Mouse (Mus musculus) heart, postnatal 36 days (tissue): ENCODE measurements around the gene Glb1l. TPM values are rescaled to one million over a fixed set of nuclear protein-coding genes. Genes with fewer than 3 reads are reported as not detected.

ENCODE experiments used
- DNase-seq, 2 experiments: peaks; one replicate each; pipeline ENCODE4 v3.0.0; 2021 to 2022
- intact Hi-C: fragments of 180-260 bp; cut with DNase I; formaldehyde crosslinking; loops from one replicate; pipeline ENCODE4 v1.15.1; 2025
- total RNA-seq, 2 experiments: library from RNA; stranded (reverse); gene quantifications; 2 replicates each; pipeline ENCODE4 v1.2.3; 2021

The Glb1l gene
- total RNA-seq = 1 to 10 TPM; 2.5 to 4.0 TPM

DNA sequence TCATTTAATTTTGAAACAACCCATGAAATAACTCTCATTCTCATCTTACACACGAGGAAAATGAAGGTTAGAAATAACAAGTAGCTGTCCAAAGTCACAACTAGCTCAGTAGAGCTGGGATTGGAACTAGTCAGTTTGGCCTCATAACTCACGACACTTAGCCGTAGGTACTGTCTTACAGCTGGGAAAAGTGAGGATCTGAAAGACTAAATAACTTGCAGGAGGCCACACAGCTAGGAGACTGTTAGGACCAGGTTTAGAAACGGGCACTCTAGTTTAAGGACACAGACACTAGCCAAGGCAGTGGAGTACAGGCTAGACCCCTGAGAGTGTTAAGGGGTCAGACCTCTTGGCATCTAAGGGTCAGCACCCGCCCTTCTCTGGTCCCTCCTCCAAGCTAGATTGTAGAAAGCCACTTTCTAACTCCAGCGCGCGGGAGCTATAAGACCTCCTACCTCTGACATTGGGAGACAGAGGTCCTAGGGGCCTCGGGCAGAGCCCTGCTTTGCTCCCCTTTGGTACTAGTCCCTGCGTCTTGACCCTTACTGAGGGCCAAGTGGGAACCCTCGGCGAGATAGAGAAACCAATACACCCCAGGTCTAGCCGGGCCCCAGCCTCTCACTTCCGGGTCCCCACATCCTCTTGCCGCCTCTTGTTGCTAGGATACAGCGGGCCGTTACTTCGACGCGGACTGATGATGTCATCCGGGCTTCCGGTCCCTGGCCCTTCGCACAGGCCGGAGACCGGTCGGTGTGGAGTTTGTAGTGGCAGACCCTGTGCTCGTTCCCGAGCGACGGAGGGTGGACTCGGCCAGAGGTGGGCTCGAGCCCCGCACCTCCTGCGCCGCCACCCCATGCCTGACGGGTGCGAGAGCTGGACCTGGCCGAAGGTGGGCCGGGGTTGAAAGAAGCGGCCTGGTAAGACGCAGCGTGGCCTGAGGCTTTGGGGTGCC lies at the start of gene Glb1l, which contains the start of gene Stk16:
Glb1l (minus strand) TSS at position 678 of the 952 bp plus-strand sequence.
Stk16 (plus strand) TSS at position 703 of the 952 bp plus-strand sequence.
- intact Hi-C loops = loop anchor here (5.0 kb wide), 1 partner anchor 107 kb away; the partner anchor contains the start of gene Dnpep
- peak; percentile 97 for DNase-seq

DNA sequence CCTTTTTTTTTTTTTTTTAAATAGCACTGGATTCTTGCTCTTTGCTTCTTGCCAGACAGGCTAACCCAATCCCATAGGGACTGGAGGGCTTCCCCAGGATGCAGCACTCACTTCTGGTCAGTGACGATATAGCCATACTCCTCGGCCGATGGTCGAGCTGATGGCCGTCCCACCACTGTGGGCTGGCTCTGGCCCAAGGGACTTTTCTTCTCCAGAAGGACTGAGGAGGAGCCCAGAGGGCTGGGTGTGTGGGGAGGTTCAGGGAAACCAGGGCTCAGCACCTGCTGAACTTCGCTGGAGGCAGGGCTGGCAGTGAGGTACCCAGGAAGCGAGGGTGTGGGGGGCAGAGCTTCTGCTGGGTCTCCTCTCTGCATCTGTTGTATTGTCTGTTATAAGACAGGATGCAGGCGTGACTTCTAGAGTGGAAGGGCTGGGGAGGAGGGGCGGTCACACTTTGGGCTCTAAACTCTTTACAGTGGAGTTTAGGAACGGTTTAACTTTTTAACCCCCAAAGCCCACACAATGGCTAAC lies 45.0 kb upstream of the Glb1l start:
- no peak for DNase-seq
- intact Hi-C loops = loop anchor here (10.0 kb wide), 1 partner anchor 291 kb away; no protein-coding TSS in a partner anchor

DNA sequence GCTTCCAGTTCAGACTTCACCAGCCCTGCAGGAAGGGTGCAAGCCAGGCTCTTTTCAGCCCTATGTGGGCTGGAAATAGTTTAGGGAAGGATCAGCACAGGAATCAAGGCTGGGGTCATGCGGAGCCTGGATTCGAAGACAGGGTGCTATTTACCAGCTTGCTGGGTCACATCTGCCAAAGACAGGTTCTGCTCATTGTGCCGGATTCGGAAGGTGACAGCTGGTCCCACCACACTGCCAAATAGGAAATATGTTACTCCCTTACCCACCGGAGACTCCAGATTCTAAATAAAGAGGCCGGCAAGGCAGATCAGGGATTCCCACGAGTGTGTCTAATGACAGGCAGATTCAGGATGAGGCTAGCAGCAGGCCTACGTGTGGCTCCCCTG lies 44.0 kb upstream of the Glb1l start:
- DNase-seq = no peak
- intact Hi-C loops = loop anchor here (5.0 to 10.0 kb wide), 2 partner anchors 72 to 290 kb away; partner anchors contain the start of gene Abcb6

DNA sequence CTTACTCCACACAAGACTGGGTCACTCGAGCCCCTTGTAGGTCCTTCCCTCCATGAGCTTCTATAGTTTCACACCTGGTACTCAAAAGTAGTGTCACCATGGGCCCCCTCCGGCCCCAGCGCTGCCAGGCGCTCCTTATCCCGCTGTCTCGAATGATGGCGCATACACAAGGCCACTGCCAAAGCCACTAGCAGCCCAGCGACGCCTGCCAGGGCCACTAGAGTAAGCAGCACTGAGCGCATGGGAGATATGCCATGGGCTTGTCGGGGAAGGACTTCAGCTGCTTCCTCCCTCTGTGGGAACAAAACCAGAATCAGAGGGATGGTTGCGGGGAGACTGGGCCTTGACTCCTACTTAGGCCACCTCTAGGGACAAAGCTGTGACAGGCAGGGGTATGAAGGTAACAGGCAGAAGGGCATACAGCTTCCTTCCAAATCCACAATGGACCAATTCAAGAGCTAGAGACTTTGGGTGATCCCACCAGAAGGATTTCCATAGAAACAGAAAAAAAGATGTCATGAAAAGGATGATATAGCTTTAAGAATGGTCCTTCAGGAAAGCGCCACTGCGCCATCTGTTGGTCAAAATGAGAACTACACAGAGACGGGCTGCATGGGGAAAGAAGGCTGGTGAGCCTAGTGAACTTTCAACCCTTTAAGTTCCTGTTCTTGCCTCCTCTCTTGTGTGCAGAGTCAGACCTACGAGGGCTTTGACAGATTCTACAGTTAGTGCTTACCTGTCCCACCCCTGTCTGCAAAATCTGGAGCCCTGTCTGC lies 43.4 kb upstream of the Glb1l start:
- peak; percentile 83 to 93 for DNase-seq
- intact Hi-C loops = loop anchor here (5.0 to 10.0 kb wide), 2 partner anchors 72 to 289 kb away; partner anchors contain the start of gene Abcb6

DNA sequence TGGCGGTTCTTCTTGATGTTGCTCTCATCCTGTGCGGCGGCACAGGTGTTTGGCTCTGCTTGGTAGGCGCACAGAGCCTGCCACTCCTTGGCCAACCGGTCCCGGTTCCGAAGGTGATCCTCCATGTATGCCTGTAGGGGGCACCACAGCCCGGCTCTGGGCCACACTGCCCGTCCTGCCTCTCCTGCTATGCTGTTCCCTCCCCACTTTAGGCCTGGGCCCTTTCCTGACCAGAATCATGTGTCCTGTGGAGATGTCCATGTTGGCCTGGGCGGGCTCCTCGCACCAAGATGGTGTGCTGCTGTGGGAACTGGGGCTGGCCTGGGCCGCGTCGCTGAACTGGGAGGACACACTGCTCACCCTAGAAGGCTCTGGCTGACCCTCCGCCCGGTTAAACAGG lies 42.4 kb upstream of the Glb1l start:
- no peak for DNase-seq
- intact Hi-C loops = loop anchor here (5.0 to 10.0 kb wide), 2 partner anchors 71 to 288 kb away; partner anchors contain the start of gene Abcb6

DNA sequence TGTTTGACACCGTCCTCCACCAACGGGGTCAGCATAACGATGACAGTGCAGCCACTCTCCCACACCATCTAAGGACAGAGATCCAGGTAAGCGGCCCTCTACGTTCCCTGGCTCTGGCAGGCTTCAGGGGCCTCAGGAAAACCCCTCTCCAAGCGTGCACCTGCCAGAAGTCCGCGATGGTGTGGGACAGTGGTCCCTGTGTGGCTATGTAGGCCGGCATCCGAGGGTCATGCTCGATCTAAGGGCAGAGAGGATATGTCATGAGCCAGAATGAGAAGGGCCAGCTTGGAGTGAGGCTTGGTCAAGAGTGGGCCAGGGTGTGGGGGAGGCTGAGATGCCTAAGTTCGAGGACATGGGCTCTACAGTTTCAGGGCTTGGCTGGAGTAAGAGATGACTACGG lies 41.7 kb upstream of the Glb1l start:
- intact Hi-C loops = loop anchor here (5.0 to 10.0 kb wide), 2 partner anchors 70 to 288 kb away; partner anchors contain the start of gene Abcb6
- DNase-seq = no peak

DNA sequence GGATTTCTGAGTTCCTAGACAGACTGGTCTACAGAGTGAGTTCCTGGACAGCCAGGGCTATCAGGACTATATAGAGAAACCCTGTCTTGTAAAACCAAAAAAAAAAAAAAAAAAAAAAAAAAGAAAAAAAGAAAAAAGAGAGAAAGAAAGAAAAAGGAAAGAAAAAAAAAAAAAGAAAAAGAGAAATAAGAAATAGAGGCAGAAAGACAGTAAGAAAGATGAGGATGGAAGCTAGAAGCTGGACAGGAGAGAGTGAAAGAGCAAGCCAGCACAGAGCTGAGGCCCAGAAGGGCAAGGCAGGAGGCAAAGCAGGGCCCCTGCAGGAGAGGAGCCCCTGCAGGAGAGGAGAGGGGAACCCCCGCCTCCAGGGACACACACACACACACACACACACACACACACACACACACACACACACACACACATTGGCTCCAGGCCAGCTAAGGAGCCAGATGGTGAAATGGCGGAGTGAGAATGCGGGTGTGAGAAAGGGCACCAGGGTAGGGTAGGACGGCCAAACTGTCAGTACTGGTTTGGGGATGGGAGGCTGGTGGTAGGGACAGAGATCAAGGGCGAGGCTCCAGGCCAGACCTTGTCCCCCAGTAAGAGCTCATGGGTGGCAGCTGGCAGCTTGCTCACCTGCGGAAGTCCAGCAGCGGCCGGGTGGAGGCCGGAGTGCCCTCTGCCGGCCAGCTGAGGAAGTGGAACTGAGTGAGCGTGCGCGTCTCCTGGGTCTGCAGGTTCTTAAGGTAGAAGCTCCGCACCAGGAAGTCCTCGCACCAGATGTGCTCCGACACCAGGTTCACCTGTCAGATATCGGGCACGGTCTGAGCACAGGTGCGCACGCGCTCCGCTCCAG lies 40.7 kb upstream of the Glb1l start:
- DNase-seq = peak; percentile 81 to 84
- intact Hi-C loops = loop anchor here (1.0 to 10.0 kb wide), 3 partner anchors 17 to 287 kb away; partner anchors contain the start of gene Abcb6

DNA sequence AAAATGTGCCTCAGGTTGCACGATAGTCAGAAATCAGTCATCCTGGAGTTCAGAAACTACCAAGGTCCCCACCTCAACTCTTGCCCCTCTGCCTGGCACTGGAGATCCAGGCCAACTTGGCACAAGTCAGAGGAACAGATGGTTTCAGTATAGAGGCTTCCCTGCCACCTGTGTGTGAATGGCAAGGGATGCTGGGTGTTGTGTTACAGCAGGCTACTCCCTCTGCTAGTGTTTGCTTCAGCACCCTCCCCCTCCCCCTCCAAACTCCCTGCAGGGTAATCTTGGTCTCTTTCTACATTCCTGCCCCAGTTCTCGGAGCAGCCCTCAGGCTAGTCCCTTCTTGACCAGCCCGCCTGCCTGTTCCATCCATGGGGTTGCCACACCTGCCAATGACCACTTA lies 39.9 kb upstream of the Glb1l start:
- intact Hi-C loops = loop anchor here (5.0 to 10.0 kb wide), 2 partner anchors 68 to 286 kb away; partner anchors contain the start of gene Abcb6
- DNase-seq = no peak

DNA sequence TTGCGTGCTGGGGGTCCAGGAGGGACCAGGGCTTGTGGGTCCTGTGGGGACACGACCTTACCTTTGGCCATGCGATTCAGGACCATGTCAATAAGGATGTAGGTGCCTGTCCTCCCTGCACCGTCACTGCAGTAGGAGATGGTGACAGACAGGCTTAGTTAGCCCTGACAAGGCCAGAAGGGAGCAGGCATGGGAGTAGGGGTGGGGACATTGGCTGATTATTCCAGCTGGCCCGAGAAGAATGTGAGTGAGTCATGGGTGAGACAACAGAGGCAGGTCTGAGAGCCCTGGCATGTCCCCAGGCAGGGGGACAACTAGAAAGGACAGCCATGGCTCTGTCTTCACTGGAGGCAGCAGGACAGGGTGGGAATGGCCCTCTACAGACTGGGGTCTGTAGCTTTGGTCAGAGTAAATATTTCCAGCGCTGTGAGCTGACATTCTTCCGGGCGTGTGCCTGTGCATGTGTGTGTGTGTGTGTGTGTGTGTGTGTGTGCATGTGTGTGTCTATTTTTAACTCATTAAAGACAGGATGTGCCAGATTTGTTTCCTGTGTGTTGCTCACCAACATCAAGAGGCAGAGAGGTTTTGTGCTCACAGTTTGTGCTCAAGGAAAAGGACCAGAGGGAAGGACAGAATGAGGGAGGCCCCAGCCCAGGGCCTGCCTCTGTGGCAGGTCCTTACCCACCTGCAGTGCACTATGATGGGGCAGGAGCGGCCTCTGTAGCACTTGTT lies 37.6 kb upstream of the Glb1l start:
- intact Hi-C loops = no loop called here
- peak; percentile 54 to 68 for DNase-seq

DNA sequence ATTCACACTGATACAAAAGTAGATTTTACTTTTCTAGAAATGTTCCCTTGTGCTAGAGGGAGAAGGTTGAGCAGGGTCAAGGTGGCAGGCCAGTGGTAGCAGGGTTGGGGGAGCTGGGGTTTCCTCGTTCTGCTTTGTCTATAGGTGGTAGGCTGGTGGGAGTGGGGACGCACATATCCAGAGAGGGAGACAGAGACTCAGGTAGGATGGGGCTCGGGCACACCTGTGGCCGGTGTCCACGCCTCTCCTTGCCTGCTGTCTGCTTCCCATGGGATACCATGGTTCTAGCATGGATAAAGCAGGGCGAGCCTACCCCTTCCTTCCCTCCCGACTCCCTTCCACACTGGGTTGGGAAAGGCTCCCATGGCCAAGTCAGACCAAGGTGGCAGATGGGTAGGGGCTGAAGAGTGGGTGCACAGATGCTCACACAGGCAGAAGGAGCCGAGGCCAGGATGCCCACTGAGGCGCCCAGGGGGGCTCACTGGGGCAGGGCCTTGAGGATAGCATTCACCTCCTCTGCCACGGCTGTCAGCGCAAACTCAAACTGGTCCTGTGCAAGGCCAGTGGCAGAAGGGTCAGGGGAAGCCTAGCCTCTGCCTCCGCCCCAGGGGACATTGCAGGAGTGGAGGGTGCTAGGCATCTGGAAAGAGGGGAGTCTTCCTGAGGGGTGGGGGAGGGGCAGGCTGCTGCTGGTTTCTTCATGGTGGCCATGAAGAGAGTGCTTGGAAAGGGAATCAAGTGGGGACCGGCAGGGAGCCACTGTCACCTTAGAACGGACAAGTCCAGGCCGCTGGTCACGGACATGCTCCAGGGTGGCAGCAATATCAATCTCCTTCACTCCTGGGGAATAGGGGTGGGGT lies 36.7 kb upstream of the Glb1l start:
- intact Hi-C loops = no loop called here
- DNase-seq = peak in 1 of 2 experiments; percentile 20

DNA sequence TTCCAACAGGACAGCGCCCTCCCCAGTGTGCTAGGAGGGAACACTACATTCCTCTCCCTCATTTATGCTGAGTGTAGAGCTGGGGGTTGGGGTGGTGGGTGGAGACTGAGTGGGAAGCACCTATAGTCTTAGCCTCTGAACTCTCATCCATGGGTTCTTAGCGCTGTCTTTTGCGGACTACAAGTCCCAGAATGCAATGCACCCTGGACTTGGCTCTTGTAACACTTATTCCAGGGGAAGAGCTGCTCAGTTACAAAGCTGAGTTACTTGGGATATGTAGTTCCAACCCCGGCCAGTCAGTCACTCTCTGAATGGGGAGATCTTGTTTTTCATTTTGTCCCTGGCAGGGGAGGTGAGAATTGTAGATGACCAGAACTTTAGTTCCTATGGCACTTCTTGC lies 34.2 kb upstream of the Glb1l start:
- intact Hi-C loops = no loop called here
- DNase-seq = peak in 1 of 2 experiments; percentile 39

DNA sequence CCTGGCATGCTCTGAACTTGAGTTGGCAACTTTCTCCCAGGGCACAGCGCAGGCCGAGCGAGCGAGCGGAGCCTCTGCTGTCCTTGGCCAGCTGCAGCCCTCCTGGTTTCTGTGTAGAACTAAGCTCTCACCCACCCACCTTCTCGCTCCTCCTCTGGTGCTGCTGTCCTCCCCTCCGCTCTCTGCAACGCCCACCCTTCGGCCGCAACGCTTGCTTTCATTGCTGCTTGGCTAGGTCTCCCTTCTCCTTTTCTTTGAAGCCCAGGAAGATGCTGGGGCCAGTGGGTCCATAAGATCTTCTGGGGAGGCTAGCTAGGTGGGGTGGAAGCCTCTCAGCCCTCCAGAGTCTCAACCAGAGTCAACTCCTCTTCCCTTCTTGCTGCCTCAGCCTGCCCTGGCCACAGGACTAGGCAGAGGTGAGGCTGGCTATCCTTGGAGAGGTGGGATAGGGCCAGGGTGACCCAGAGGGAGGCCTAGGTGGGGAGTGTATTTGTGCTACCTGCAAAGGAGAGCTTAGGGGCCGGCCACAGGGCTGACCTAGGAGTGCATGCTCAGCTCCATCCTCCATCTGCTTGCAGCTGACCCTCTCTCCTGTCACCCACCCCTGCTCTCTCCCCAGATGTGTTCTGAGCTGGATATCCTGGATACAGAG lies 33.7 kb upstream of the Glb1l start:
- intact Hi-C loops = no loop called here
- no peak for DNase-seq

DNA sequence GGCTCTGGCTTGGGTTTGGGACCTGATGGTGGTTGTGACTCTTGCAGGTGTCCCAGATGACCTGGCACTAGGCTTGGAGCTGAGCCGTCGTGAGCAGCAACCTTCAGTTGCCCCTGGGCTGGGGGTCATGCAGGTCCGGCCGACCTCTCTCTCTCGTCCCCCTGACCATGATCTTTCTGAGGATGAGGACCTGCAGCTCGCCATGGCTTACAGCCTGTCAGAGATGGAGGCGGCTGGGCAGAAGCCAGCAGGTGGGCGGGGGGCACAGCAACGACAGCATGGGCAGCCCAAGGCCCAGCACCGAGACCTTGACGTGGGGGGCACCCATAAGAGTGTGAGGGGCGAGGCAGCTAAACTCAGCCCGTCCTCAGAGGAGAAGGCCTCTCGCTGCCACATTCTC lies 32.8 kb upstream of the Glb1l start:
- intact Hi-C loops = no loop called here
- DNase-seq = no peak

DNA sequence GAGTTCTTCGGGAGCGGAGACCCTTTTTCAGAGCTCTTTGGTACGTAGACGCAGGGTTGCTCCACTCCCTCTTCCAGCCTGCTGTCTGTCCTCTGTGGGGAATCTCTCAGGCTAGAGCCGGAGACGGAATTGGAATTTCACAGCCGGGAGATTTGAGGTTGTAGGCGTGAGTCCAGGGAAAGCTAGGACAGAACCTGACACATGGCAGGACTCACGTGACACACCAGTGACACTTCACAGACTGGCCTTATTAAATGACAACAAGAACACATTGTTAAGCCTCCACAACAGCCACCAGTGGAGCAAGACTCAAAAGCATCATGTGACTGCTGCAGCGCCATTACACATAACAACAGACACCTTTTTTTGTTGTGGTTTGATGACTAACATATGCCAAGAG lies 29.0 kb upstream of the Glb1l start:
- DNase-seq = peak in 1 of 2 experiments; percentile 27
- intact Hi-C loops = loop anchor here (5.0 kb wide), 1 partner anchor 72 kb away; the partner anchor contains the start of gene Zfand2b

DNA sequence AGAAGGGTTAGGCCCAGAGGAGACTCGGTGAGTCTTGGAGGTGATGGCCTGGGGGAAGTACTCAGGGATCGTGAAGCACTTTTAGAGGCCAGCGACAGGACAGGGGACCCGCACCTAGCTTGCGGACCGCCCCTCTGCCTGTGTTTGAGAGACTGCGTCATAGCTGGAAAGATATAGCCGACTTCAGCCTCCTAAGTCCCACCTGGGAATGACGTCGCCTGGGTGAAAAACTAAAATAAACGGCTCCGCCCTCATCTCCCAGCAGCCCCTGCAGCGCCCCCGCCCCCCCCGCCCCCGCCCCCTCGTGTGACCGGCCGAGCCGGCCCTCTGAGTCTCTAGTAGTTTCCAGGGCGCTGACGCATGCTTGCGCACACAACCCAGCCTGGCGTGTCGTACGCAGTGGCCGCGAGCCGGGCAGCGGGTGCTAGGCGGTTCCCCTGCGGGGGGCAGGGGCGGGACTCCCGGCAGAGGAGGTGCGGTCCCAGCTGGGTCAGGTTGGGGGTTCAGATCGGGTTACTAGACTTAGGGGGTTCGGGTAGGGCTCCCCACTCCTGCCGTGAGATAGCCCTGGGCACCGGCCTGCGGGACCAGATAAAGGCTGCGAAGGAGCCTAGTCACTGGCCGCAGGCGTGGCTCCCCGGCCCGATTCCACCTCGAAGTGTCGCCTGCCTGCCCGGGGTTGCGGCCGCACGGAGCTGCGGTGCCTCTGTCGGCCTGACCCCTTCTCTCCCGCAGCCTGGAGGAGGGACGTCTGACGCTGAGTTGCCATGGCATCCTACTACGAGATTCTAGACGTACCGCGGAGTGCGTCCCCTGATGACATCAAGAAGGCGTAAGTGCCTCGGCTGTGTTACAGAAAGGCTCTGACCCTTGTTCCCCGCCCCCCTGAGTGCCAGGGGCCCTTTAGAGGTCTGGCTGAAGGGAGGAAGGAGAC lies 25.8 kb upstream of the Glb1l start, which contains the start of gene Dnajb2:
Dnajb2 (plus strand) TSS at position 290 of the 934 bp plus-strand sequence.
- intact Hi-C loops = loop anchor here (5.0 kb wide), 1 partner anchor 69 kb away; the partner anchor contains the start of gene Zfand2b
- DNase-seq = peak; percentile 88 to 90

DNA sequence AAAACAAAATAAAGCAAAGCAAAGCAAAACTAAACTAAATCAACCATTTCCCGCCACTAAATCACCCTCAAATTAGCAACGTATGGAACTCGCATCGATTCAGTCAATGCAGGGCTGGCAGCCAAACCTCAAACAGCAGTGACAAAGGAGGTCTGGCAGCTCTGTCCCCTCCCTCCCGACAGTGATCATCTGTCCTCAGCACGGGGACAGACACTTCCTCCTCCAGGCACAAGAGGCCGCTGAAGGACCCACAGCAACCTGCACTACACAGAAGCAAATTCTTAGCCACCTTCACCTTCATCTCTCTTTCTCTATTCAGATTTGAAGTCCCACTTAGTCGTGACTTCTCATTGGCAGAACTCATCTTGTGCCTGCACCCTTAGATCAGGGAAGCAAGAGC lies 24.0 kb upstream of the Glb1l start:
- intact Hi-C loops = loop anchor here (1.0 to 5.0 kb wide), 3 partner anchors 17 to 78 kb away; partner anchors contain the start of gene Zfand2b

More for the DNA sequence above, 24.0 kb upstream of the Glb1l start:
- peak in 1 of 2 experiments; percentile 67 for DNase-seq
